Mouse (Mus musculus): ENCODE measurements at regions not wholly inside any gene's neighbourhood (a gene's known extent, or its start where the extent isn't known, plus 50 kb on each side); places are given as distances from the start of the nearest gene placed in this dataset.

GRCm38 (mm10) chr3:120810048-120810447, 361.4 kb downstream of the Rwdd3 start:
- TF ChIP-seq GATA1 (IDR thresholded peaks at IDR 0.05; ENCODE audit: borderline replicate concordance, low read length) (no peak), FLI1 (IDR thresholded peaks at IDR 0.05; ENCODE audit: low read length) (no peak)

Data from megakaryocyte, embryonic 14.5 days (primary cell).